Mouse (Mus musculus) megakaryocyte, embryonic 14.5 days (primary cell): ENCODE results near the gene Plekhh1.

ENCODE experiments used
- FLI1 ChIP-seq: IDR thresholded peaks from 2 replicates; pipeline ENCODE4 v1.6.1; 2012; ENCODE audit warnings: low read length, inconsistent platforms, mixed read lengths
- GATA1 ChIP-seq: IDR thresholded peaks from 3 replicates; pipeline ENCODE4 v1.6.1; 2012; ENCODE audit warnings: mixed read lengths, low read length, inconsistent platforms, borderline replicate concordance

DNA sequence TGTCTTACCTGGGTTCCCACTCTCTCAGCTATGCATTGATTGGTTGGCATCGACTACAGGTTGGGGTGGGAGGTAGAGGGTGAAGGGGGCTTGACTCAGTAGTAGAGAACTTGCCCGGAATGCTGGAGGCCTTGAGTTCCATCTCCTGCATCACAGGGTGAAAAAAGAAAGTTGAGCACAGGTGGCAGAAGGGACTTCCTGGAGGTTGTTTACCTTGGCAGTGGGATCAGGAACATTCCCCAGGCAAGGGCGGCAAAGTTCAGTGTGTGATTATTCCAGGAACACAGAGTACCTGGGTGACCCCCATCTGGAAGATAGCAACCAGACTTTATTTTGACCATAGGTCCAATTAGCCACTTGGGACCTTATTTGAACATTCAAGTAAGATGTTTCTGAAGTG, 74.8 kb downstream of the Plekhh1 start:
- TF ChIP-seq GATA1 (no peak), FLI1 (no peak)
